Mouse (Mus musculus) testis, adult 2 months (tissue): ENCODE results near the gene Gm20908. TPM values are rescaled to one million over a fixed set of nuclear protein-coding genes. Genes with fewer than 3 reads are reported as not detected.
"Not testable (repeated sequence)": the region's sequence is repeated elsewhere in the genome, so short reads cannot be mapped to it uniquely, and the experiment has no call there.

Source experiments
- H3K27ac ChIP-seq: fragments of 200-500 bp; 2 replicates; pipeline ENCODE4 v1.5.1; 2012; ENCODE audit warnings: low read depth, low read length; ENCODE audit not compliant: control insufficient read depth, insufficient read depth
- H3K27me3 ChIP-seq: fragments of 200-500 bp; 2 replicates; pipeline ENCODE4 v1.6.1; 2012; ENCODE audit warnings: mild to moderate bottlenecking, low read length, moderate library complexity; ENCODE audit not compliant: control insufficient read depth, insufficient read depth
- H3K36me3 ChIP-seq: fragments of 200-500 bp; 2 replicates; pipeline ENCODE4 v1.6.1; 2012; ENCODE audit warnings: mild to moderate bottlenecking, low read length; ENCODE audit not compliant: control insufficient read depth, insufficient read depth
- H3K4me1 ChIP-seq: fragments of 200-500 bp; 2 replicates; pipeline ENCODE4 v1.6.1; 2012; ENCODE audit warnings: low read length; ENCODE audit not compliant: control insufficient read depth, insufficient read depth
- H3K4me3 ChIP-seq: fragments of 200-500 bp; 2 replicates; pipeline ENCODE4 v1.5.1; 2012; ENCODE audit warnings: low read depth, mild to moderate bottlenecking, low read length, moderate library complexity, mixed read lengths; ENCODE audit not compliant: control insufficient read depth
- polyA plus RNA-seq: library from polyadenylated mRNA; depleted of rRNA; stranded (reverse); fragments of >200 nt; gene quantifications from 2 replicates; pipeline ENCODE4 v1.2.3, GENCODE M21; 2012; rRNA removed

Gm20908 gene
- polyA plus RNA-seq, result 0.19 and 0.47 TPM in 2 replicates

- H3K36me3 ChIP-seq, H3K27ac ChIP-seq, H3K4me3 ChIP-seq, H3K4me1 ChIP-seq, H3K27me3 ChIP-seq: not testable (repeated sequence)
Observed at GRCm38 (mm10) chrY:64472966-64473365, at the start of gene Gm20908. Gene Gm20908 (plus strand): TSS chrY:64473266.
